Mouse (Mus musculus): ENCODE measurements around the gene Fads2. TPM values are rescaled to one million over a fixed set of nuclear protein-coding genes. Genes with fewer than 3 reads are reported as not detected.

Fads2 gene
- polyA plus RNA-seq, 1 experiment from 2014 or later = 80.5 TPM

DNA sequence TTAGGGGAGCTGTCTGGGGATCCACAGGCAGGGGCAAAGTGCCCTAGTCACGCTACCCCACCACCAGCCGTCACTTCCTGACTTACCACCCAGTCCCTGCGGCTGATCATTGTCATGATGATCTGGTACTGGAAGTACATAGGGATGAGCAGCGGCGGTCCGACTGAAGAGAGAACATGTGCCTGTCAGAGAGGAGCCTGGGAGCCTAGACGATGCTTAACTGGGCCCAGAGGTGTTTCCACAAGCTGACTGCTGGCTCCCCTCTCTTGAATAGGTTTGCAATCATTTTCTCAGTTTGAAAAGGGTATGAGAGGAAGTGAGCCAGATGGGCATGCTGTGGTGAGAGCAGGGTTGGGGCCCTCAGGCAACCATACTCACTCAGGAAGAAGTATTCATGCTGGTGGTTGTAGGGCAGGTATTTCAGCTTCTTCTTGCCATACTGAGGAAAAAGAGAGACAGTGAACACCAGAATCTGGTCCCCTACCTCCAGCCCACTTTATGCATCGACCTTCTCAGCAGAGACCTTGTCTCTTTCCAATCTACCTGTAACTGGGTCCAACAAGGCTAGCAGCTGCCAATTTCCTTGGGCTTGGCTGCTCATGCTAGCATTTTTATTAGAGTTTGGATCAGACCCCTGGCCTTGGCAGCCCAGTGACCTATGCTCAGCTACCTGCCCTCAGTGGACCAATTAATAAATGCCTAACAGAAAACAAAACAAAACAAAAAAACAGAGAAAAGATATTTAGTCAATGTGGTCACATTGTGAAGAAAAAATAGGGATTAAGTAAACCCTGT lies 31.2 kb downstream of the Fads2 start:
- DNase-seq (ENCODE audit: low spot score, missing footprints) (no peak), ATAC-seq (ENCODE audit: low FRiP score) (no peak)
- no peak overlapping the region for H3K4me2 ChIP-seq
- no peaks in the 10 kb centered on the region for H3K4me1 ChIP-seq (ENCODE audit: control insufficient read depth, insufficient read depth, low read length)
- H3K9me3 ChIP-seq (ENCODE audit: control insufficient read depth, low read length) = no peaks in the 10 kb centered on the region
- H3K27me3 ChIP-seq (ENCODE audit: control insufficient read depth, insufficient read depth, low read length) = no peaks in the 10 kb centered on the region
- no peak overlapping the region for H3K4me3 ChIP-seq (ENCODE audit: low read depth, low read length)
- no peak overlapping the region for H3K9ac ChIP-seq (ENCODE audit: low read length)
- WGBS = 96% methylated on average over 8 of the region's 8 CpGs
- H3K27ac ChIP-seq (ENCODE audit: low read depth, low read length) = no peak overlapping the region
- H3K36me3 ChIP-seq (ENCODE audit: control insufficient read depth, insufficient read depth, low read length) = peaks cover 69% of the 10 kb centered on the region

- H3K9ac ChIP-seq (ENCODE audit: low read length) = no peak overlapping the region
- H3K27ac ChIP-seq (ENCODE audit: low read depth, low read length) = no peak overlapping the region
- no peaks in the 10 kb centered on the region for H3K4me1 ChIP-seq (ENCODE audit: control insufficient read depth, insufficient read depth, low read length)
- H3K4me3 ChIP-seq (ENCODE audit: low read depth, low read length) = no peak overlapping the region
- no peak overlapping the region for H3K4me2 ChIP-seq
- H3K9me3 ChIP-seq (ENCODE audit: control insufficient read depth, low read length) = no peaks in the 10 kb centered on the region
- ATAC-seq (ENCODE audit: low FRiP score) = no peak
- H3K27me3 ChIP-seq (ENCODE audit: control insufficient read depth, insufficient read depth, low read length) = no peaks in the 10 kb centered on the region
- no peak for DNase-seq (ENCODE audit: low spot score, missing footprints)
- H3K36me3 ChIP-seq (ENCODE audit: control insufficient read depth, insufficient read depth, low read length) = peaks cover 69% of the 10 kb centered on the region
- 90% methylated on average over 7 of the region's 7 CpGs for WGBS
Observed at GRCm38 (mm10) chr19:10067701-10068100, 33.8 kb downstream of the Fads2 start.

- Histone ChIP-seq H3K27ac (ENCODE audit: low read depth, low read length) (no peak overlapping the region), H3K4me2 (no peak overlapping the region), H3K4me3 (ENCODE audit: low read depth, low read length) (no peak overlapping the region), H3K36me3 (ENCODE audit: control insufficient read depth, insufficient read depth, low read length) (peaks cover 75% of the 10 kb centered on the region), H3K9me3 (ENCODE audit: control insufficient read depth, low read length) (no peaks in the 10 kb centered on the region), H3K9ac (ENCODE audit: low read length) (no peak overlapping the region), H3K4me1 (ENCODE audit: control insufficient read depth, insufficient read depth, low read length) (no peaks in the 10 kb centered on the region), H3K27me3 (ENCODE audit: control insufficient read depth, insufficient read depth, low read length) (no peaks in the 10 kb centered on the region)
- 95% methylated on average over 3 of the region's 3 CpGs for WGBS
- no peak for DNase-seq (ENCODE audit: low spot score, missing footprints)
- no peak for ATAC-seq (ENCODE audit: low FRiP score)
Observed at GRCm38 (mm10) chr19:10066502-10066901, 35.0 kb downstream of the Fads2 start.

- H3K4me2 ChIP-seq = no peak overlapping the region
- 93% methylated on average over 4 of the region's 4 CpGs for WGBS
- DNase-seq (ENCODE audit: low spot score, missing footprints) = no peak
Observed at GRCm38 (mm10) chr19:10066189-10066500, 35.4 kb downstream of the Fads2 start.

GRCm38 (mm10) chr19:10065465-10066188 lies 35.9 kb downstream of the Fads2 start:
- peaks cover 68% of the 10 kb centered on the region for H3K36me3 ChIP-seq (ENCODE audit: control insufficient read depth, insufficient read depth, low read length)
- no peaks in the 10 kb centered on the region for H3K27me3 ChIP-seq (ENCODE audit: control insufficient read depth, insufficient read depth, low read length)
- H3K4me3 ChIP-seq (ENCODE audit: low read depth, low read length) = no peak overlapping the region
- no peak overlapping the region for H3K4me2 ChIP-seq
- H3K9ac ChIP-seq (ENCODE audit: low read length) = no peak overlapping the region
- no peaks in the 10 kb centered on the region; the same call in 1 of the 2 replicates for H3K4me1 ChIP-seq (ENCODE audit: control insufficient read depth, insufficient read depth, low read length)
- WGBS = 94% methylated on average over 5 of the region's 5 CpGs
- ATAC-seq (ENCODE audit: low FRiP score) = no peak
- peak; percentile 77 for DNase-seq (ENCODE audit: low spot score, missing footprints)
- H3K27ac ChIP-seq (ENCODE audit: low read depth, low read length) = no peak overlapping the region
- no peaks in the 10 kb centered on the region for H3K9me3 ChIP-seq (ENCODE audit: control insufficient read depth, low read length)

More at GRCm38 (mm10) chr19:10066189-10066500, 35.4 kb downstream of the Fads2 start:
- Histone ChIP-seq H3K4me1 (ENCODE audit: control insufficient read depth, insufficient read depth, low read length) (no peaks in the 10 kb centered on the region; the same call in 1 of the 2 replicates), H3K4me3 (ENCODE audit: low read depth, low read length) (no peak overlapping the region), H3K9me3 (ENCODE audit: control insufficient read depth, low read length) (no peaks in the 10 kb centered on the region), H3K9ac (ENCODE audit: low read length) (no peak overlapping the region), H3K36me3 (ENCODE audit: control insufficient read depth, insufficient read depth, low read length) (peaks cover 72% of the 10 kb centered on the region), H3K27ac (ENCODE audit: low read depth, low read length) (no peak overlapping the region), H3K27me3 (ENCODE audit: control insufficient read depth, insufficient read depth, low read length) (no peaks in the 10 kb centered on the region)
- ATAC-seq (ENCODE audit: low FRiP score) = no peak

GRCm38 (mm10) chr19:10064173-10065012 lies 37.2 kb downstream of the Fads2 start:
- Histone ChIP-seq H3K4me2 (no peak overlapping the region), H3K4me3 (ENCODE audit: low read depth, low read length) (no peak overlapping the region), H3K36me3 (ENCODE audit: control insufficient read depth, insufficient read depth, low read length) (peaks cover 55% of the 10 kb centered on the region), H3K27ac (ENCODE audit: low read depth, low read length) (no peak overlapping the region), H3K9ac (ENCODE audit: low read length) (no peak overlapping the region), H3K4me1 (ENCODE audit: control insufficient read depth, insufficient read depth, low read length) (no peaks in the 10 kb centered on the region; the same call in 1 of the 2 replicates), H3K9me3 (ENCODE audit: control insufficient read depth, low read length) (no peaks in the 10 kb centered on the region), H3K27me3 (ENCODE audit: control insufficient read depth, insufficient read depth, low read length) (no peaks in the 10 kb centered on the region)
- 93% methylated on average over 10 of the region's 10 CpGs for WGBS
- ATAC-seq (ENCODE audit: low FRiP score) (no peak), DNase-seq (ENCODE audit: low spot score, missing footprints) (peak; percentile 80)

GRCm38 (mm10) chr19:10062862-10063261 lies 38.7 kb downstream of the Fads2 start:
- no peak overlapping the region for H3K9ac ChIP-seq (ENCODE audit: low read length)
- no peaks in the 10 kb centered on the region for H3K9me3 ChIP-seq (ENCODE audit: control insufficient read depth, low read length)
- 92% methylated on average over 5 of the region's 5 CpGs for WGBS
- no peaks in the 10 kb centered on the region; the same call in 1 of the 2 replicates for H3K4me1 ChIP-seq (ENCODE audit: control insufficient read depth, insufficient read depth, low read length)
- H3K4me3 ChIP-seq (ENCODE audit: low read depth, low read length) = no peak overlapping the region
- peak; percentile 77 for DNase-seq (ENCODE audit: low spot score, missing footprints)
- H3K36me3 ChIP-seq (ENCODE audit: control insufficient read depth, insufficient read depth, low read length) = peaks cover 48% of the 10 kb centered on the region
- ATAC-seq (ENCODE audit: low FRiP score) = no peak
- no peaks in the 10 kb centered on the region for H3K27me3 ChIP-seq (ENCODE audit: control insufficient read depth, insufficient read depth, low read length)
- H3K4me2 ChIP-seq = no peak overlapping the region
- H3K27ac ChIP-seq (ENCODE audit: low read depth, low read length) = no peak overlapping the region

DNA sequence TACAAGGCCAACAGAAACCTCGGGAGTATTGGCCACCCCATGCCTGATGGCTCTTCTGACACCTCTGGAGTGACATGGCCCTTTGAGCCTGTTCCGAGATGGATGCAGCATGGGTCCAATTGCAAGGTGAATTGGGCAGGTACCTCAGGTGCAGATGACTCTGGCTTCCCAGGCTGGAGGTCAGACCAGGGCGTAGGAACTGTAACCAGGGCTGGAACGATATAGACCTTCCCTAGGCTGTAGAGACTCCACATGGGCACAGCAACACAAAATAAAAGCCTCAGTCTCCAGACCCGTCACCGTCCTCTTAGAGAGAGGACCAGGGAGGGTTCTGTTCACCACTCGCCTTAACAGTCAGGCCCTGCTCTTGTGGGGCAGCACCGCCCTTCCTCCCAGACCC lies 39.3 kb downstream of the Fads2 start:
- 93% methylated on average over 8 of the region's 8 CpGs for WGBS
- H3K4me3 ChIP-seq (ENCODE audit: low read depth, low read length) = no peak overlapping the region
- no peak overlapping the region for H3K4me2 ChIP-seq
- no peaks in the 10 kb centered on the region for H3K9me3 ChIP-seq (ENCODE audit: control insufficient read depth, low read length)
- no peaks in the 10 kb centered on the region for H3K27me3 ChIP-seq (ENCODE audit: control insufficient read depth, insufficient read depth, low read length)
- no peaks in the 10 kb centered on the region; the same call in 1 of the 2 replicates for H3K4me1 ChIP-seq (ENCODE audit: control insufficient read depth, insufficient read depth, low read length)
- no peak overlapping the region for H3K9ac ChIP-seq (ENCODE audit: low read length)
- ATAC-seq (ENCODE audit: low FRiP score) (no peak), DNase-seq (ENCODE audit: low spot score, missing footprints) (no peak)
- H3K36me3 ChIP-seq (ENCODE audit: control insufficient read depth, insufficient read depth, low read length) = peaks cover 47% of the 10 kb centered on the region
- no peak overlapping the region for H3K27ac ChIP-seq (ENCODE audit: low read depth, low read length)

Data from midbrain, embryonic 11.5 days (tissue).